22 mouse cellular contexts compared by ENCODE assay signal in the genomic region with DNA sequence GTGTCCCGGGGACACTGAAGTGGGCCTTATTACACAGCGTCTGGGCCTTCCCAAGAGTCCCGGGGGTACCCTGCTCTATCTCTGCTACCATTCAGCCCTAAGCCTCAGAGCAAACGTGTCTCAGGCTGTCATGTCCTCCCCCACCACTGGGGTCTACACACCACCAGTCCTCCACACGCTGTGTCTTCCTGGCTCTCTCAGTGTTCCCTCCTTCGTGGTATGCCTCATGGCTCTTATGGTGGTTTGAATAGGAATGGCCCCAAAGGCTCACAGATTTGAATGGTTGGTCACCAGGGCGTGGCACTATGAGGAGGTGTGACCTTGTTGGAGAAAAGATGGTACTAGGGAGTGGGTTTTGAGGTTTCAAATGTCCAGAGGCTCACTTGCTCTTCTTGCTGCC. TPM values are rescaled to one million over a fixed set of nuclear protein-coding genes. Genes with fewer than 3 reads are reported as not detected.
A peak's percentile ranks its signal among the peaks of the same experiment; 100 is the strongest.
DNase-seq lines count a peak whose midpoint lies in the region; ATAC-seq and TF ChIP-seq lines count a peak whose summit lies in the region.
"Had no signal": no experiment of that assay in that cellular context is flagged by ENCODE, and none has a peak within 500 bp of the region (broad histone marks: within the 10 kb centered on the region; RNA-seq: fewer than 3 reads in every experiment).

No protein-coding gene starts in this region.

- no peak overlapping the region for H3K4me3 ChIP-seq in hindbrain, postnatal 0 days (ENCODE audit: low read length)
- no peak overlapping the region for H3K4me3 ChIP-seq in hindbrain, embryonic 16.5 days (ENCODE audit: low read length)
- 0 out of 2 replicates have a peak overlapping the region, but pooled peaks have one; percentile 17 for H3K4me3 ChIP-seq in E14TG2a.4 (replicated peaks; ENCODE audit: low read length)
- H3K4me3 ChIP-seq in neural tube, embryonic 15.5 days (replicated peaks), result no peak overlapping the region
- H3K4me3 ChIP-seq: embryonic facial prominence, embryonic 10.5 days; embryonic facial prominence, embryonic 12.5 days; forebrain, embryonic 13.5 days; forebrain, embryonic 15.5 days had no signal

- no peaks in the 10 kb centered on the region for H3K27me3 ChIP-seq in hindbrain, postnatal 0 days (ENCODE audit: insufficient read depth, low read length)
- no peaks in the 10 kb centered on the region for H3K27me3 ChIP-seq in hindbrain, embryonic 16.5 days (replicated peaks; ENCODE audit: control insufficient read depth, insufficient read depth, low read length)
- no peaks in the 10 kb centered on the region for H3K27me3 ChIP-seq in E14TG2a.4 (ENCODE audit: insufficient read depth, low read length)
- H3K27me3 ChIP-seq in neural tube, embryonic 15.5 days (replicated peaks), result no peaks in the 10 kb centered on the region
- H3K27me3 ChIP-seq: embryonic facial prominence, embryonic 12.5 days; forebrain, embryonic 13.5 days; forebrain, embryonic 15.5 days; Patski had no signal

- H3K36me3 ChIP-seq in hindbrain, postnatal 0 days (ENCODE audit: insufficient read depth, low read length), result no peaks in the 10 kb centered on the region
- no peaks in the 10 kb centered on the region for H3K36me3 ChIP-seq in hindbrain, embryonic 16.5 days (ENCODE audit: control insufficient read depth, insufficient read depth, low read length)
- H3K36me3 ChIP-seq in E14TG2a.4 (ENCODE audit: insufficient read depth, low read length), result 0 out of 2 replicates have a peak, but pooled peaks cover 5% of the 10 kb centered on the region
- no peaks in the 10 kb centered on the region for H3K36me3 ChIP-seq in neural tube, embryonic 15.5 days
- H3K36me3 ChIP-seq: embryonic facial prominence, embryonic 10.5 days; embryonic facial prominence, embryonic 12.5 days; forebrain, embryonic 15.5 days had no signal

- DNase-seq in hindbrain, postnatal 0 days (ENCODE audit: low spot score), result no peak
- peak; percentile 57 for DNase-seq in R1 (ENCODE audit: low read depth, low spot score)
- DNase-seq in frontal cortex, postnatal 25 days (ENCODE audit: low spot score in 2 of 2), result no peak
- DNase-seq: adrenal gland, adult 8-10 months; adrenal gland, postnatal 14 days; adrenal gland, postnatal 36 days; cerebellum, adult 11-12 months; cerebellum, adult 2 months; cerebellum, adult 9-10 months; cerebellum, postnatal 10 days; cerebellum, postnatal 25 days; forebrain, postnatal 0 days had no signal

- H3K4me2 ChIP-seq in hindbrain, postnatal 0 days (ENCODE audit: low read depth, low read length), result no peak overlapping the region
- H3K4me2 ChIP-seq in hindbrain, embryonic 16.5 days (ENCODE audit: low read length), result no peak overlapping the region
- no peak overlapping the region for H3K4me2 ChIP-seq in neural tube, embryonic 15.5 days
- H3K4me2 ChIP-seq: embryonic facial prominence, embryonic 12.5 days; forebrain, embryonic 13.5 days; forebrain, embryonic 15.5 days had no signal

- WGBS in hindbrain, postnatal 0 days, result 93% methylated on average over 7 of the region's 7 CpGs
- 89% methylated on average over 7 of the region's 7 CpGs for WGBS in hindbrain, embryonic 16.5 days
- WGBS in neural tube, embryonic 15.5 days, result 93% methylated on average over 7 of the region's 7 CpGs

- TF ChIP-seq CTCF in hindbrain, postnatal 0 days (IDR thresholded peaks at IDR 0.05; ENCODE audit: low read depth), result peak; percentile 13; the same call in 1 of the 2 replicates
- TF ChIP-seq CTCF in E14TG2a.4 (conservative IDR thresholded peaks at IDR 0.05; ENCODE audit: low read length), result no peak

- H3K4me1 ChIP-seq in hindbrain, postnatal 0 days (ENCODE audit: insufficient read depth, low read length), result peaks cover 34% of the 10 kb centered on the region
- peaks cover 15% of the 10 kb centered on the region for H3K4me1 ChIP-seq in hindbrain, embryonic 16.5 days (ENCODE audit: control insufficient read depth, insufficient read depth, low read depth, low read length)
- peaks cover 77% of the 10 kb centered on the region for H3K4me1 ChIP-seq in E14TG2a.4 (replicated peaks; ENCODE audit: low read depth, low read length)
- peaks cover 26% of the 10 kb centered on the region for H3K4me1 ChIP-seq in neural tube, embryonic 15.5 days

- H3K9ac ChIP-seq in hindbrain, postnatal 0 days (replicated peaks; ENCODE audit: low read length), result no peak overlapping the region
- no peak overlapping the region for H3K9ac ChIP-seq in hindbrain, embryonic 16.5 days (ENCODE audit: low read depth, low read length)
- H3K9ac ChIP-seq in neural tube, embryonic 15.5 days (replicated peaks), result no peak overlapping the region
- H3K9ac ChIP-seq: embryonic facial prominence, embryonic 12.5 days; forebrain, embryonic 13.5 days; forebrain, embryonic 15.5 days; forebrain, postnatal 0 days had no signal

- no peaks in the 10 kb centered on the region for H3K9me3 ChIP-seq in hindbrain, postnatal 0 days (ENCODE audit: low read length)
- H3K9me3 ChIP-seq in hindbrain, embryonic 16.5 days (ENCODE audit: control insufficient read depth, low read length), result no peaks in the 10 kb centered on the region
- no peaks in the 10 kb centered on the region for H3K9me3 ChIP-seq in E14TG2a.4 (ENCODE audit: low read length)
- H3K9me3 ChIP-seq in neural tube, embryonic 15.5 days (replicated peaks), result no peaks in the 10 kb centered on the region
- H3K9me3 ChIP-seq: embryonic facial prominence, embryonic 10.5 days; embryonic facial prominence, embryonic 12.5 days; forebrain, embryonic 13.5 days; forebrain, embryonic 15.5 days; G1E had no signal

- H3K27ac ChIP-seq in hindbrain, postnatal 0 days, result no peak overlapping the region
- H3K27ac ChIP-seq in hindbrain, embryonic 16.5 days (ENCODE audit: low read depth, low read length), result no peak overlapping the region
- no peak overlapping the region for H3K27ac ChIP-seq in neural tube, embryonic 15.5 days (replicated peaks)
- H3K27ac ChIP-seq: embryonic facial prominence, embryonic 10.5 days; embryonic facial prominence, embryonic 12.5 days; forebrain, embryonic 13.5 days; forebrain, embryonic 15.5 days had no signal

- ATAC-seq in hindbrain, postnatal 0 days, result no peak
- ATAC-seq in hindbrain, embryonic 16.5 days, result no peak
- ATAC-seq in neural tube, embryonic 15.5 days (ENCODE audit: low FRiP score), result no peak
- ATAC-seq: activated CD4-positive, CD25-positive, alpha-beta regulatory T cell, adult 4 months; forebrain, embryonic 13.5 days; forebrain, embryonic 15.5 days; forebrain, postnatal 0 days; Patski had no signal

RNA-seq across cellular contexts. Expression of gene Sipa1l3, which starts 43.4 kb away (rescaled TPM):
- total RNA-seq in hindbrain, postnatal 0 days (2014; rRNA removed), result 108 and 110 TPM in 2 replicates
- 15.2 and 19.7 TPM in 2 replicates for polyA plus RNA-seq in hindbrain, postnatal 0 days (2015; fragmentation: Nextera tagmentation; extraction: Ambion mirVana)
- polyA plus RNA-seq in hindbrain, embryonic 16.5 days (2015; fragmentation: Nextera tagmentation; extraction: Ambion mirVana), result 18.2 and 23.1 TPM in 2 replicates
- polyA plus RNA-seq in neural tube, embryonic 15.5 days (2015; fragmentation: Nextera tagmentation; extraction: Ambion mirVana), result 20.7 and 22.2 TPM in 2 replicates
